Mouse (Mus musculus): ENCODE data around the gene Lingo1.

DNA sequence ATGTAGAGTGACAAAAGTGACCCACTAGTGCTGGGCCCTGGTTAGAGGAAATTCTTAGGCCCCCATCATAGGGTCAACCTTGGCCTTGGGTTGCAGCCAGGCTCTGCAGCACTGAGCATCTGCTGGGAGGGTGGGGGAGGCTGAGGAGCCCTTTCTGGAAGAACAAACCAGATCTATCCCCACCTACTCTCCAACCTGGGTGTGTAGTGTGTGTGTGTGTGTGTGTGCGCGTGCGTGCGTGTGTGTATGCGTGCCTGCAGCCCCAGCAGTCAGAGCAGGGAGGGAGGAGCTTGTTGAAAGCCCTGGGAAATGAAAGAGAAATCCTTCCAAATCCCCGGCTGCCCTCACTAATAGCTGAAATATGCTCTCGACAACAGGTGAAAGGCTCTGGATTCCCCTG is 133.3 kb downstream of the Lingo1 start:
- no peak for TF ChIP-seq CTCF (conservative IDR thresholded peaks at IDR 0.05; ENCODE audit: insufficient read depth, insufficient read length, low read depth, low read length)
- TF ChIP-seq POLR2A (IDR thresholded peaks at IDR 0.05; ENCODE audit: low read depth, low read length) = no peak
